Mouse (Mus musculus) heart, postnatal 0 days (tissue): ENCODE results near the gene Rev1. TPM values are rescaled to one million over a fixed set of nuclear protein-coding genes. Genes with fewer than 3 reads are reported as not detected.

Source experiments
- ATAC-seq: fragments of 200-750 bp; cut with Nextera tagmentation; 2 replicates; pipeline ENCODE4 v1.8.0; 2017; ENCODE audit warnings: low read depth, moderate number of reproducible peaks, moderate library complexity; ENCODE audit not compliant: insufficient read depth
- DNase-seq: peaks from one replicate; pipeline ENCODE4 v3.0.0-alpha.2; 2016; ENCODE audit warnings: low spot score
- H3K27ac ChIP-seq: fragments of 300-500 bp; sonication (generic); 2 replicates; pipeline ENCODE4 v1.5.1; 2014; ENCODE audit warnings: low read depth, mild to moderate bottlenecking
- H3K27me3 ChIP-seq: fragments of 300-500 bp; sonication (generic); 2 replicates; pipeline ENCODE4 v1.6.1; 2014; ENCODE audit warnings: low read length, mixed read lengths; ENCODE audit not compliant: control insufficient read depth, insufficient read depth
- H3K36me3 ChIP-seq: fragments of 300-500 bp; sonication (generic); replicated peaks from 2 replicates; pipeline ENCODE4 v1.6.1; 2014; ENCODE audit warnings: low read length, mixed read lengths; ENCODE audit not compliant: control insufficient read depth, insufficient read depth
- H3K4me1 ChIP-seq: fragments of 300-500 bp; sonication (generic); 2 replicates; pipeline ENCODE4 v1.6.1; 2014; ENCODE audit warnings: antibody characterized with exemption; ENCODE audit not compliant: control insufficient read depth, insufficient read depth
- H3K4me2 ChIP-seq: fragments of 300-500 bp; sonication (generic); 2 replicates; pipeline ENCODE4 v1.6.1; 2014; ENCODE audit warnings: low read depth, mild to moderate bottlenecking, low read length, moderate library complexity
- H3K4me3 ChIP-seq: fragments of 300-500 bp; sonication (generic); 2 replicates; pipeline ENCODE4 v1.5.1; 2014; ENCODE audit warnings: low read depth, low read length
- H3K9ac ChIP-seq: fragments of 300-500 bp; sonication (generic); replicated peaks from 2 replicates; pipeline ENCODE4 v1.6.1; 2014; ENCODE audit warnings: low read depth, low read length, mixed read lengths
- H3K9me3 ChIP-seq: fragments of 300-500 bp; sonication (generic); replicated peaks from 2 replicates; pipeline ENCODE4 v1.6.1; 2016; ENCODE audit warnings: low read length; ENCODE audit not compliant: control insufficient read depth
- CTCF ChIP-seq: IDR thresholded peaks from 2 replicates; pipeline ENCODE4 v1.5.1; 2016; ENCODE audit warnings: antibody characterized with exemption, control low read depth, low read depth
- EP300 ChIP-seq: IDR thresholded peaks from 2 replicates; pipeline ENCODE4 v1.6.1; 2016; ENCODE audit warnings: antibody characterized with exemption, low read depth
- WGBS: fragments of 180-500 bp; shearing (Covaris S2); extraction: QIAGEN DNeasy Blood & Tissue Kit; methylation state at CpG from one replicate; pipeline ENCODE4 v1.1.7; 2014; 5-methylcytosine and 5-hydroxymethylcytosine counted together
- polyA plus RNA-seq: library from polyadenylated mRNA; unstranded; fragments of >200 nt; fragmentation: Nextera tagmentation; extraction: Ambion mirVana; gene quantifications from 2 replicates; pipeline ENCODE4 v1.2.1, GENCODE M21; 2015
- total RNA-seq: library from RNA; depleted of rRNA; stranded (reverse); fragments of >200 nt; gene quantifications from 2 replicates; pipeline ENCODE4 v1.2.3, GENCODE M21; 2014; ENCODE audit warnings: low replicate concordance

Gene Rev1
- total and polyA plus RNA-seq, 2 experiments from 2014 or later = 5.6 to 10.3 TPM

GRCm38 (mm10) chr1:38118624-38119023 lies 11.0 kb downstream of the Rev1 start:
- Histone ChIP-seq H3K9me3 (no peaks in the 10 kb centered on the region), H3K4me1 (0 out of 2 replicates have a peak, but pooled peaks cover 3% of the 10 kb centered on the region), H3K4me2 (no peak overlapping the region), H3K27me3 (no peaks in the 10 kb centered on the region), H3K9ac (no peak overlapping the region), H3K4me3 (no peak overlapping the region), H3K27ac (no peak overlapping the region), H3K36me3 (no peaks in the 10 kb centered on the region)
- no peak for DNase-seq
- TF ChIP-seq EP300 (no peak), CTCF (no peak)
- ATAC-seq = no peak
- WGBS = 91% methylated on average over 2 of the region's 2 CpGs

- ATAC-seq = no peak
Measured at GRCm38 (mm10) chr1:38109786-38110185, 19.8 kb downstream of the Rev1 start.

GRCm38 (mm10) chr1:38103813-38104212 lies 25.8 kb downstream of the Rev1 start:
- peak overlapping the region; percentile 13; the same call in 1 of the 2 replicates for H3K27ac ChIP-seq
- H3K4me2 ChIP-seq = no peak overlapping the region

More at GRCm38 (mm10) chr1:38109786-38110185, 19.8 kb downstream of the Rev1 start:
- no peaks in the 10 kb centered on the region for H3K9me3 ChIP-seq
- no peak for DNase-seq
- no peak overlapping the region for H3K27ac ChIP-seq
- no peak overlapping the region for H3K9ac ChIP-seq
- no peaks in the 10 kb centered on the region for H3K4me1 ChIP-seq
- no peak overlapping the region for H3K4me3 ChIP-seq
- no peak for TF ChIP-seq EP300
- TF ChIP-seq CTCF = no peak
- 84% methylated on average over 7 of the region's 7 CpGs for WGBS
- no peaks in the 10 kb centered on the region for H3K27me3 ChIP-seq
- H3K4me2 ChIP-seq = no peak overlapping the region
- 0 out of 2 replicates have a peak, but pooled peaks cover 5% of the 10 kb centered on the region for H3K36me3 ChIP-seq

GRCm38 (mm10) chr1:38103214-38103613 lies 26.4 kb downstream of the Rev1 start:
- no peak for ATAC-seq
- Histone ChIP-seq H3K27ac (no peak overlapping the region), H3K4me3 (no peak overlapping the region), H3K9me3 (no peaks in the 10 kb centered on the region), H3K9ac (no peak overlapping the region), H3K36me3 (peaks cover 12% of the 10 kb centered on the region; the same call in 1 of the 2 replicates), H3K4me1 (no peaks in the 10 kb centered on the region), H3K27me3 (no peaks in the 10 kb centered on the region), H3K4me2 (no peak overlapping the region)
- TF ChIP-seq CTCF (no peak), EP300 (no peak)
- DNase-seq = no peak
- WGBS = 62% methylated on average over 1 of the region's 1 CpGs

More at GRCm38 (mm10) chr1:38103813-38104212, 25.8 kb downstream of the Rev1 start:
- 11% methylated on average over 3 of the region's 3 CpGs for WGBS
- ATAC-seq (peak; percentile 70), DNase-seq (peak; percentile 44)
- 0 out of 2 replicates have a peak, but pooled peaks cover 9% of the 10 kb centered on the region for H3K36me3 ChIP-seq
- no peak overlapping the region for H3K9ac ChIP-seq
- H3K9me3 ChIP-seq = no peaks in the 10 kb centered on the region
- no peaks in the 10 kb centered on the region for H3K4me1 ChIP-seq
- TF ChIP-seq EP300 = no peak
- TF ChIP-seq CTCF = no peak
- no peaks in the 10 kb centered on the region for H3K27me3 ChIP-seq
- no peak overlapping the region for H3K4me3 ChIP-seq

GRCm38 (mm10) chr1:38081316-38081715 lies 48.3 kb downstream of the Rev1 start:
- H3K36me3 ChIP-seq = peaks cover 36% of the 10 kb centered on the region
- no peak overlapping the region for H3K4me2 ChIP-seq
- WGBS = 63% methylated on average over 8 of the region's 8 CpGs
- H3K27ac ChIP-seq = no peak overlapping the region
- H3K4me1 ChIP-seq = no peaks in the 10 kb centered on the region
- TF ChIP-seq CTCF (no peak), EP300 (no peak)
- H3K9me3 ChIP-seq = no peaks in the 10 kb centered on the region
- ATAC-seq (no peak), DNase-seq (no peak)
- no peaks in the 10 kb centered on the region for H3K27me3 ChIP-seq
- no peak overlapping the region for H3K4me3 ChIP-seq
- no peak overlapping the region for H3K9ac ChIP-seq

- Histone ChIP-seq H3K4me1 (no peaks in the 10 kb centered on the region), H3K36me3 (peaks cover 57% of the 10 kb centered on the region), H3K4me3 (no peak overlapping the region), H3K9me3 (no peaks in the 10 kb centered on the region), H3K4me2 (no peak overlapping the region), H3K27me3 (no peaks in the 10 kb centered on the region), H3K9ac (no peak overlapping the region), H3K27ac (no peak overlapping the region)
- 34% methylated on average over 8 of the region's 8 CpGs for WGBS
- no peak for TF ChIP-seq EP300
- no peak for TF ChIP-seq CTCF
- no peak for DNase-seq
- ATAC-seq = no peak
Measured at GRCm38 (mm10) chr1:38071326-38071725, 58.3 kb downstream of the Rev1 start.
